Mouse (Mus musculus) thymus, postnatal 25 days (tissue): Measurements from ENCODE around the gene Shoc2.
"Not testable (repeated sequence)": the region's sequence is repeated elsewhere in the genome, so short reads cannot be mapped to it uniquely, and the experiment has no call there.

ENCODE experiments used
- DNase-seq: peaks from one replicate; pipeline ENCODE4 v3.0.0; 2022

The Shoc2 gene

GRCm38 (mm10) chr19:53933050-53933449 is 11.1 kb upstream of the Shoc2 start:
- no peak for DNase-seq

- no peak for DNase-seq
These were observed 10.1 kb upstream of the Shoc2 start for GRCm38 (mm10) chr19:53934046-53934445.

GRCm38 (mm10) chr19:53939467-53939866 is 4.6 kb upstream of the Shoc2 start:
- DNase-seq = no peak

- DNase-seq = no peak
These were observed 3.0 kb upstream of the Shoc2 start for GRCm38 (mm10) chr19:53941139-53941538.

GRCm38 (mm10) chr19:53942342-53942741 is 1.8 kb upstream of the Shoc2 start:
- no peak for DNase-seq

- no peak for DNase-seq
These were observed 672 bp downstream of the Shoc2 start for GRCm38 (mm10) chr19:53944786-53945169.

GRCm38 (mm10) chr19:53945171-53946042 is 1.3 kb downstream of the Shoc2 start:
- peak; percentile 49 for DNase-seq

- DNase-seq = no peak
These were observed 13.4 kb downstream of the Shoc2 start for GRCm38 (mm10) chr19:53957513-53957912.

- no peak for DNase-seq
These were observed 18.4 kb downstream of the Shoc2 start for GRCm38 (mm10) chr19:53962511-53962910.

GRCm38 (mm10) chr19:53964347-53964746 is 20.2 kb downstream of the Shoc2 start:
- not testable (repeated sequence) for DNase-seq

- DNase-seq = no peak
These were observed 21.0 kb downstream of the Shoc2 start for GRCm38 (mm10) chr19:53964910-53965633.

GRCm38 (mm10) chr19:53969226-53969625 is 25.1 kb downstream of the Shoc2 start:
- DNase-seq = no peak

- no peak for DNase-seq
These were observed 27.8 kb downstream of the Shoc2 start for GRCm38 (mm10) chr19:53971938-53972337.

GRCm38 (mm10) chr19:53973656-53974055 is 29.6 kb downstream of the Shoc2 start:
- DNase-seq = no peak

GRCm38 (mm10) chr19:53982041-53982440 is 37.9 kb downstream of the Shoc2 start:
- no peak for DNase-seq

- no peak for DNase-seq
These were observed 39.2 kb downstream of the Shoc2 start for GRCm38 (mm10) chr19:53983336-53983735.

GRCm38 (mm10) chr19:53984628-53985027 is 40.5 kb downstream of the Shoc2 start:
- no peak for DNase-seq

GRCm38 (mm10) chr19:53990538-53990937 is 46.4 kb downstream of the Shoc2 start:
- no peak for DNase-seq

GRCm38 (mm10) chr19:53993860-53994259 is 49.8 kb downstream of the Shoc2 start:
- no peak for DNase-seq

GRCm38 (mm10) chr19:53994276-53994675 is 50.2 kb downstream of the Shoc2 start:
- no peak for DNase-seq

GRCm38 (mm10) chr19:54010973-54011372 is 66.9 kb downstream of the Shoc2 start:
- DNase-seq = no peak

- DNase-seq = no peak
These were observed 70.9 kb downstream of the Shoc2 start for GRCm38 (mm10) chr19:54014999-54015398.

- no peak for DNase-seq
These were observed 71.4 kb downstream of the Shoc2 start for GRCm38 (mm10) chr19:54015503-54015902.

GRCm38 (mm10) chr19:54035100-54035499 is 91.0 kb downstream of the Shoc2 start:
- DNase-seq = no peak
